Mouse (Mus musculus) hematopoietic stem cell, adult 5-6 weeks (primary cell): ENCODE measurements around the gene Mrps23. TPM values are rescaled to one million over a fixed set of nuclear protein-coding genes. Genes with fewer than 3 reads are reported as not detected.

Experiments used
- ATAC-seq, 2 experiments: fragments of 125-278 bp in 1 of 2; replicated peaks in 1 of 2; 2 replicates each; pipeline ENCODE4 v1.8.0; 2016 to 2017; ENCODE audit warnings: inconsistent platforms in 2 of 2, mild to moderate bottlenecking in 2 of 2, moderate number of reproducible peaks in 2 of 2, low read depth in 1 of 2, moderate TSS enrichment in 1 of 2; ENCODE audit not compliant: low FRiP score in 2 of 2, poor library complexity in 2 of 2, severe bottlenecking in 2 of 2, insufficient read depth in 1 of 2, low TSS enrichment in 1 of 2
- total RNA-seq: library from RNA; stranded (forward); fragments of 172-1452, 232-1000 nt; gene quantifications from 2 replicates; pipeline ENCODE4 v1.2.3, GENCODE M21; 2017

The Mrps23 gene
- total RNA-seq = 65.5 and 71.2 TPM in 2 replicates

- ATAC-seq = peak; percentile 96 to 98
Measured at GRCm38 (mm10) chr11:88203712-88204532, at the start of gene Mrps23. Mrps23 (plus strand) TSS chr11:88204388.

- no peak for ATAC-seq
Measured at GRCm38 (mm10) chr11:88154500-88154899, 49.7 kb upstream of the Mrps23 start.

DNA sequence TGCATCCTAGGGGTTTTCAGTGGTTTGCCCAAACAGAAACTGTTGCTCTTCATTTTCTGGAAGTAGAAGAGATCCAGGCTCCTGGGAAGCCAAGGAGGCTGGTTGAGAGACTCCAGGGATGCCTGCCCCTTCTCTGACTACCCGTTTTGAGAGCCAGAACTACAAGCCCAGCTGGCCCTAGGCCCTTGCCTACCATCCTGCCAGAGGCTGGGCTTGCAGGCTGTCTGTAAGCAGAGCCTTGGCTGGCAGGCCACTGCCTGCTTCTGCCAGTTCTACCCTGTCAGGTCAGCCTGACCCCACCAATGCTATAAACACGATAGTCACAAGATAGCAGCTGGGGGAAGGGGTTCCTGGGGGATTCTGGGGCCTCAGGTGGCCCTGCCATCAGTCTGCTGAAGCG, 48.7 kb upstream of the Mrps23 start:
- no peak for ATAC-seq

GRCm38 (mm10) chr11:88155998-88156397, 48.2 kb upstream of the Mrps23 start:
- no peak for ATAC-seq

GRCm38 (mm10) chr11:88156403-88156802, 47.8 kb upstream of the Mrps23 start:
- ATAC-seq = no peak

GRCm38 (mm10) chr11:88158842-88159246, 45.3 kb upstream of the Mrps23 start:
- no peak for ATAC-seq

GRCm38 (mm10) chr11:88159389-88159788, 44.8 kb upstream of the Mrps23 start:
- no peak for ATAC-seq

- no peak for ATAC-seq
Measured at GRCm38 (mm10) chr11:88160316-88160715, 43.9 kb upstream of the Mrps23 start.

DNA sequence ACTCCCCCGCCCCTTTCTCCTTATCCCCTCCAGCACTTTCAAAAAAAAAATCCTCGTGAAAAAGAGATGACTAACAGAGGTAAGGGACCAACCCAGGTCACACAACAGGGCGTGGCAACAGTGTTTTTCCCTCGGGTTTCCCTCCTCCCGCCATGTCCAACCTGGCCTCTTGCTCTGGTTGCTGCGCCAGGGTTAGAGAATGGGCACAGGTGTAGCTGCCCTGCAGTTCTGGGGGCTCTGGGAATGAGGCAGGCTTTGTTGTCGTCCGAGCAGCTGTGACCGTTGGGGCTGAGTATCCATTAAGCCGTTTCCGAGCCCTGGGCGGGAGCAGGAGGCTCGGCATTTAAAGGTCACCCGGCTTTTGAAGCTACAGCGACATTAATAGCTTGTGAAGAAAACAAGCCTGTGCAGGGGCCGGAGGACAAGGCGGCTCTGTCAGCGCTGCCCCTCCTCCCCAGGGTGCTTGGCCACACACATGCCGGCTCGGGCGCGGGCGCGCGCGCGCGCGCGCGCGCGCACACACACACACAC, 43.1 kb upstream of the Mrps23 start:
- ATAC-seq = no peak

DNA sequence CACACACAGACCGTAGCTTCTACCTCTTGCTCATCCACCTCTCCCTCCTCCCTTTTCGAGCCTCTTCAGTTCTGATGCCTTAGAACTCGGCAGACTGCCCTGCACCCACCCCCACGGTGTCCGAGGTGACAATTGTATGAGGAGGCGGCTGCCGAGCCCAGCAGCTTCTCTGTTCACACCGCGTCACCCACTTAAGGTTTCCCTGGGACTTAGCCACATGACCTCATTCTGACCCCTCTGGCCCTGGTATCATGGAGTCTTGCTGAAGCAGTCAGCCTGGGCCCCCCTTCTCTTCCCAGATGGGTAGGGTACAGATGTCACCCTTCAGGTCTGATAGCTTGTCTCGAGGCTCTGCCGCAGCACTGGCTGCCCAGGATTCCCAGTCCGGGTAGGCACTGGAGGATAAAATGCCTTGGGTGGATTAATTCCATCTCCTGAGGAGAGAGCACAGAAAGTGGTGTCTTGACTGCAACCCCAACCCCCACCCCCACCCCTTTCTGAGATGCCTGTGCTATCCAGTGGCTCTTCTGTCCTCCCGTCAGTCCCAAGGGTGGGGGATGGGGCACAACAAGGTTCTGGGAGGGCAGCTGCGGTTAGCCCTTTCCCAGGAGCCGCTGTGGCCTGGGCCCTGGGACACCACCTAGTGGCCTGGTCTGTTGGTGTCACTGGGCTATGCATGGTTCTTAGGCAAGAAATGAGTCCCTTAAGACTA, 42.4 kb upstream of the Mrps23 start:
- ATAC-seq = peak in 1 of 2 experiments; percentile 39; a peak in 2 of 4 replicates

DNA sequence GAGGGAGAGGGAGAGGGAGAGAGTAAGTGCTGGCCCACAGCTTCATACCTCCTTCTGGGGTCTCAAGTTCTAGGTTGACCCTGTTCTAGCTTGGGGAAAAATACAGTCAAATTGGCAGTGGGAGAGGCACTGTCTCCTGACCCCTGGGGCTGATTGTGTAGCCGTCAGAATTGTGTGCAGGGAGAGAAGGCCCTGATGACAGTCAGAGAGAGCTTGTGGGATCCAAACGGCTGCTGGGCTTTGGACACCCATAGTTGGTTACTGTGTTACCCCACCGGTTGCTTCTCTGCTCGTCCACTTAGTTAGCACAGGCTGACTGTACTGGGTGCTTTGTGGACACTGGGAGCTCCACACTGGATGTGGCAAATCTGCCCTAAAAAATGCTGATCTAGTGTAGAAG, 41.4 kb upstream of the Mrps23 start:
- ATAC-seq = no peak

DNA sequence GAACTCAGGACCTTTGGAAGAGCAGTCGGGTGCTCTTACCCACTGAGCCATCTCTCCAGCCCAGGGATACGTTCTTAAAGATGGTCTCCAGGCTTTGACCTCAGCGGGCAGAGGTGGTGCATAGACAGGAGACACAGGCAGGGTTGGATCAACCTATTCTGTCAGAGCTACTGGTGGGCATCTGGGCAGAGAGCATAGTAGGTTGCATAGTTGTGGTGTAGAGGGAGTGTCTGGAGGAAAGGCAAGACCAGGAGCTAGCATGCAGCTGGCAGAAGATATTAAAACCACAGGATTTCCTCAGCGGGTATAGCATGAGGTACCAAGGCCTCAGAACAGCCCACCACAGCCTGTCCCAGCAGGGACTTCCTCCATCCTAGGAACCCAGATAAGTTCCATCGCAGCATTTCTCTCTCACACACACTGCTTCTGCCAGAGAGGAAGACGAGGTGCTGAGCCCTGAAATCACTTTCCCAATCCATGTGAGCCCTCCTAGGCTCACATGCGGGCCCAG, 39.9 kb upstream of the Mrps23 start:
- ATAC-seq = peak; percentile 86 to 88

- ATAC-seq = peak; percentile 15 to 28
Measured at GRCm38 (mm10) chr11:88164801-88165377, 39.3 kb upstream of the Mrps23 start.

- ATAC-seq = no peak
Measured at GRCm38 (mm10) chr11:88165683-88166364, 38.4 kb upstream of the Mrps23 start.

DNA sequence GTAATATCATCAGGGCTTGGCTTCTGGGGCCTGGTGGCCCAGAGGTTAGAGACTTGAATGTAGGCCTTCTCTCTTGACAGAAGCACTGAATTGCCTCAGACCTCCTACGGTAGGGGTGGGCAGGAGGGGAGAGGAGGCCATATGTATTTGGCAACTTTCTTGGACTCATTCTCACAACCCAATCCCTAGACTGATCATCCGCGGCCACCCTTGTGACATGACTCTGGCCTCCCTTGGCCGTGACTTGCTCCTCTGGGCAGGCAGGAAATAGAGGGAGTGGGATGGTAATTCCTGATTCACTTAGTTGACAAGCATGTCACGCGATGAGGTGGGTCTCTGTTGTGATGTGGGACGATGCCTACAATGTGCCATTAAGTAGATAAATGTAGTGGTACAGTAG, 37.7 kb upstream of the Mrps23 start:
- no peak for ATAC-seq

DNA sequence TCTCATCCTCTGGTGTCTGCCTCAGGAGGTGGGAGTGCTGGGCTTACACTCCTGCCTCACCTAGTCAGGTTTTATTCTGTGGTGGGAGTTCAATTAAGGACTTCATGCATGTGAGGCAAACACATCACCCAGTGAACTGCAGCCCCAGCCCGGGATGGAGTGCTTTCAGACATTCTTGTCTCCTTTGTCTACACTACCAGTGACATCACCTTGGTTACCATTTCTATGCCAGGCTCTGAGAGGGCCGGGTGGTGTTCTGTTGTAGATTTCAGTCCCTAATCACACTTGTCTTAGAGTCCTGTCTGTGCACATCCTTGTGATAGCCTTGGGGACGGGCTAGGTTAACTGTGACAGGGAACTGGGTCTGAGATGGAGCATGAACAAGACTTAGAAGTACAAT, 35.6 kb upstream of the Mrps23 start:
- no peak for ATAC-seq

DNA sequence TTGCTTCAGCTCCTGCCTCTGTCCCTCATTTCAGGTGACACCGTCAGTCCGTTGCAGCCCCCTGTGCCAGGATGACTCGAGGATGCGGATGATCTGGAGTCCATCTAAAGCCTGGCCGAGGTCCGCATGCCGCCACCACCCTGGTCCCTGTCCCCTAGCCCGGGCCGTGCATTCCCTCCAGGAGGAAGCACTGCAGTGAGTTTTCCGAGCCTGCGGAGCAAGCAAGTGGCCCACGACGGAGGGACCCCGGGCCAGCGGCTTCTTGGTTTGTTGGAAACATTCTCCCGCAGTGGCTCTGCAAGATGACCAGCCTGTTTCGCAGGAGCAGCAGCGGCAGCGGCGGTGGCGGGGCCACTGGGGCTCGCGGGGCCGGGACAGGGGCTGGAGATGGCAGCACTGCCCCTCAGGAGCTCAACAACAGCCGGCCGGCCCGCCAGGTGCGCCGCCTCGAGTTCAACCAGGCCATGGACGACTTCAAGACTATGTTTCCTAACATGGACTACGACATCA, 34.6 kb upstream of the Mrps23 start:
- no peak for ATAC-seq
